In the genomic region with DNA sequence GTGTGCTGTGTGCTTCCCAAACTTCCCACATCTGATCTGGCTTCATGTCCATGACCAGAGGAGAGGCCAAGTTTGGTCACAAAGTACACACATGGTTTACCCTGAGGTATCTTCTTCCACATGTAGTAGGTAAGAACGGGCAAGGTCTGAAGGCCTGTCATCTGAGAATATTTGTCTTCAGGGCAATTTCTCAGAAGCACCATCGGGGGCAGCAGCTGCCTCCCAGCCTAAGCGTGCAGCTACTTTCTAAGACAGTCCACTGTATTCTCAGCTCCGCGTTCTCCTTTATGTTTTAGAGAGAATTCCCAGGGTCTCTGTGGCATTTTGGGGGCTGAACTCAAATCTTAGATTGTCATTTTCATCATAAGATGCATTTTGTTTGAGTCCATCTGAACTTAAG, we compare ENCODE assay signal across 23 mouse cellular contexts.
DNase-seq lines count a peak whose midpoint lies in the region; ATAC-seq and TF ChIP-seq lines count a peak whose summit lies in the region.
"Had no signal": no experiment of that assay in that cellular context is flagged by ENCODE, and none has a peak within 500 bp of the region (broad histone marks: within the 10 kb centered on the region; RNA-seq: fewer than 3 reads in every experiment).

No protein-coding gene starts in this region.

- 76% methylated on average over 5 of the region's 5 CpGs for WGBS in intestine, postnatal 0 days
- 71% methylated on average over 5 of the region's 5 CpGs for WGBS in intestine, embryonic 15.5 days
- WGBS in lung, postnatal 0 days: 66% methylated on average over 5 of the region's 5 CpGs

- no peaks in the 10 kb centered on the region for H3K27me3 ChIP-seq in intestine, postnatal 0 days (replicated peaks; ENCODE audit: control insufficient read depth, insufficient read depth, low read length)
- H3K27me3 ChIP-seq in intestine, embryonic 15.5 days (replicated peaks): no peaks in the 10 kb centered on the region
- H3K27me3 ChIP-seq in lung, postnatal 0 days (replicated peaks; ENCODE audit: insufficient read depth, low read length): no peaks in the 10 kb centered on the region
- H3K27me3 ChIP-seq: embryonic facial prominence, embryonic 15.5 days; forebrain, embryonic 12.5 days; limb, embryonic 12.5 days; midbrain, embryonic 12.5 days had no signal

- no peaks in the 10 kb centered on the region for H3K36me3 ChIP-seq in intestine, postnatal 0 days (ENCODE audit: control insufficient read depth, insufficient read depth)
- no peaks in the 10 kb centered on the region for H3K36me3 ChIP-seq in intestine, embryonic 15.5 days
- no peaks in the 10 kb centered on the region for H3K36me3 ChIP-seq in lung, postnatal 0 days (ENCODE audit: insufficient read depth, low read length)
- H3K36me3 ChIP-seq: embryonic facial prominence, embryonic 10.5 days; embryonic facial prominence, embryonic 15.5 days; forebrain, embryonic 12.5 days; limb, embryonic 12.5 days; midbrain, embryonic 12.5 days had no signal

- H3K4me2 ChIP-seq in intestine, postnatal 0 days (replicated peaks; ENCODE audit: low read depth): no peak overlapping the region
- H3K4me2 ChIP-seq in intestine, embryonic 15.5 days (replicated peaks): no peak overlapping the region
- H3K4me2 ChIP-seq in lung, postnatal 0 days (replicated peaks; ENCODE audit: low read depth, low read length): no peak overlapping the region
- H3K4me2 ChIP-seq: embryonic facial prominence, embryonic 15.5 days; forebrain, embryonic 12.5 days; limb, embryonic 12.5 days; midbrain, embryonic 12.5 days had no signal

- no peak for ATAC-seq in intestine, postnatal 0 days
- no peak for ATAC-seq in intestine, embryonic 15.5 days
- ATAC-seq in lung, postnatal 0 days: no peak

- TF ChIP-seq CTCF in intestine, postnatal 0 days (IDR thresholded peaks at IDR 0.05; ENCODE audit: low read depth): peak; percentile 17; the same call in 1 of the 2 replicates
- TF ChIP-seq CTCF in lung, postnatal 0 days (IDR thresholded peaks at IDR 0.05): peak; percentile 21; the same call in 1 of the 2 replicates

- H3K4me3 ChIP-seq in intestine, postnatal 0 days (ENCODE audit: low read depth, low read length): no peak overlapping the region
- H3K4me3 ChIP-seq in intestine, embryonic 15.5 days (replicated peaks): no peak overlapping the region
- no peak overlapping the region for H3K4me3 ChIP-seq in lung, postnatal 0 days (ENCODE audit: low read depth, low read length)
- H3K4me3 ChIP-seq: embryonic facial prominence, embryonic 10.5 days; embryonic facial prominence, embryonic 15.5 days; forebrain, embryonic 12.5 days; limb, embryonic 12.5 days; midbrain, embryonic 12.5 days had no signal

- no peak overlapping the region for H3K9ac ChIP-seq in intestine, postnatal 0 days (ENCODE audit: low read depth, low read length)
- no peak overlapping the region for H3K9ac ChIP-seq in intestine, embryonic 15.5 days
- no peak overlapping the region for H3K9ac ChIP-seq in lung, postnatal 0 days (replicated peaks; ENCODE audit: low read depth)
- H3K9ac ChIP-seq: embryonic facial prominence, embryonic 15.5 days; forebrain, embryonic 12.5 days; limb, embryonic 12.5 days; midbrain, embryonic 12.5 days had no signal

- H3K4me1 ChIP-seq in intestine, postnatal 0 days (replicated peaks; ENCODE audit: control insufficient read depth, insufficient read depth, low read length): no peaks in the 10 kb centered on the region
- H3K4me1 ChIP-seq in intestine, embryonic 15.5 days (replicated peaks): no peaks in the 10 kb centered on the region
- no peaks in the 10 kb centered on the region for H3K4me1 ChIP-seq in lung, postnatal 0 days (ENCODE audit: insufficient read depth, low read depth, low read length)
- H3K4me1 ChIP-seq: embryonic facial prominence, embryonic 10.5 days; embryonic facial prominence, embryonic 15.5 days; forebrain, embryonic 12.5 days; limb, embryonic 12.5 days; midbrain, embryonic 12.5 days had no signal

- DNase-seq in lung, postnatal 0 days (ENCODE audit: low spot score): no peak
- DNase-seq in lung, postnatal 14 days: no peak
- DNase-seq in brain, adult 2 months (ENCODE audit: low read depth, low spot score): peak; percentile 9
- DNase-seq in urinary bladder, postnatal 10 days (ENCODE audit: low spot score): no peak
- DNase-seq in ovary, postnatal 10 days (ENCODE audit: low spot score): no peak
- DNase-seq: adrenal gland, postnatal 10 days; cerebellum, adult 2 months; cerebellum, postnatal 14 days; gastrocnemius, postnatal 14 days; heart, postnatal 14 days; kidney, adult 11 months; kidney, postnatal 25 days; lung, postnatal 10 days; retina, postnatal 1 day; right cerebral cortex, postnatal 14 days; thymus, postnatal 4 days had no signal

- no peaks in the 10 kb centered on the region for H3K9me3 ChIP-seq in intestine, postnatal 0 days (ENCODE audit: control insufficient read depth)
- H3K9me3 ChIP-seq in intestine, embryonic 15.5 days: no peaks in the 10 kb centered on the region
- no peaks in the 10 kb centered on the region for H3K9me3 ChIP-seq in lung, postnatal 0 days (ENCODE audit: low read length)
- H3K9me3 ChIP-seq: embryonic facial prominence, embryonic 10.5 days; embryonic facial prominence, embryonic 15.5 days; forebrain, embryonic 12.5 days; limb, embryonic 12.5 days; midbrain, embryonic 12.5 days had no signal

- H3K27ac ChIP-seq in intestine, postnatal 0 days (ENCODE audit: low read depth, low read length): no peak overlapping the region
- no peak overlapping the region for H3K27ac ChIP-seq in intestine, embryonic 15.5 days
- no peak overlapping the region for H3K27ac ChIP-seq in lung, postnatal 0 days (ENCODE audit: low read length)
- H3K27ac ChIP-seq: embryonic facial prominence, embryonic 10.5 days; embryonic facial prominence, embryonic 15.5 days; forebrain, embryonic 12.5 days; limb, embryonic 12.5 days; midbrain, embryonic 12.5 days had no signal

- no peak for TF ChIP-seq EP300 in lung, postnatal 0 days (IDR thresholded peaks at IDR 0.05)
